Mouse (Mus musculus) neural tube, embryonic 13.5 days (tissue): ENCODE results near the gene Akap4. TPM values are rescaled to one million over a fixed set of nuclear protein-coding genes. Genes with fewer than 3 reads are reported as not detected.

ENCODE experiments used
- polyA plus RNA-seq: library from polyadenylated mRNA; unstranded; fragments of >200 nt; fragmentation: Nextera tagmentation; extraction: Ambion mirVana; gene quantifications from 2 replicates; pipeline ENCODE4 v1.2.1, GENCODE M21; 2015

The Akap4 gene
- polyA plus RNA-seq, 1 experiment from 2014 or later, result not detected

Other genes with a start within 250 kb of the Akap4 start
- not detected in 2 replicates for gene Ccnb3, start 25.9 kb upstream of the Akap4 start, polyA plus RNA-seq